Mouse (Mus musculus) G1E (cell line): Measurements from ENCODE around the gene Grn.

Experiments
- CTCF ChIP-seq: IDR thresholded peaks from 2 replicates; pipeline ENCODE4 v1.5.1; 2012; ENCODE audit warnings: low read depth, low read length, inconsistent platforms, mixed read lengths
- GATA1 ChIP-seq: IDR thresholded peaks from 2 replicates; pipeline ENCODE4 v1.6.1; 2012; ENCODE audit warnings: borderline replicate concordance, low read length, inconsistent platforms, mixed read lengths
- TAL1 ChIP-seq: conservative IDR thresholded peaks from 2 replicates; pipeline ENCODE4 v1.6.1; 2012; ENCODE audit warnings: low read depth, low read length, inconsistent platforms, mixed read lengths

GRCm38 (mm10) chr11:102429551-102429950 lies 564 bp upstream of the Grn start:
- TF ChIP-seq CTCF (no peak), GATA1 (no peak), TAL1 (no peak)
